Mouse (Mus musculus) forebrain, embryonic 12.5 days (tissue): ENCODE results near the gene Tmc4. TPM values are rescaled to one million over a fixed set of nuclear protein-coding genes. Genes with fewer than 3 reads are reported as not detected.

Source experiments
- ATAC-seq: fragments of 200-750 bp; cut with Nextera tagmentation; 2 replicates; pipeline ENCODE4 v1.8.0; 2017; ENCODE audit warnings: moderate TSS enrichment; ENCODE audit not compliant: low FRiP score
- H3K27ac ChIP-seq: fragments of 300-500 bp; sonication (generic); 2 replicates; pipeline ENCODE4 v1.5.1; 2016; ENCODE audit warnings: mild to moderate bottlenecking
- H3K27me3 ChIP-seq: fragments of 300-500 bp; sonication (generic); 2 replicates; pipeline ENCODE4 v1.6.1; 2016; ENCODE audit warnings: mild to moderate bottlenecking
- H3K36me3 ChIP-seq: fragments of 300-500 bp; sonication (generic); replicated peaks from 2 replicates; pipeline ENCODE4 v1.6.1; 2016; ENCODE audit warnings: mild to moderate bottlenecking
- H3K4me1 ChIP-seq: fragments of 300-500 bp; sonication (generic); 2 replicates; pipeline ENCODE4 v1.6.1; 2016
- H3K4me2 ChIP-seq: fragments of 300-500 bp; sonication (generic); 2 replicates; pipeline ENCODE4 v1.6.1; 2016; ENCODE audit warnings: mild to moderate bottlenecking, moderate library complexity
- H3K4me3 ChIP-seq: fragments of 300-500 bp; sonication (generic); replicated peaks from 2 replicates; pipeline ENCODE4 v1.5.1; 2016; ENCODE audit warnings: mild to moderate bottlenecking
- H3K9ac ChIP-seq: fragments of 300-500 bp; sonication (generic); 2 replicates; pipeline ENCODE4 v1.6.1; 2016; ENCODE audit warnings: mild to moderate bottlenecking
- H3K9me3 ChIP-seq: fragments of 300-500 bp; sonication (generic); 2 replicates; pipeline ENCODE4 v1.6.1; 2016
- WGBS: fragments of 180-500 bp; shearing (Covaris S2); methylation state at CpG from one replicate; pipeline ENCODE4 v1.1.7; 2016; 5-methylcytosine and 5-hydroxymethylcytosine counted together
- microRNA-seq: library from miRNA; unstranded; fragments of <30 nt; microRNA quantifications from one replicate; pipeline ENCODE4, GENCODE M21; 2017
- polyA plus RNA-seq: library from polyadenylated mRNA; unstranded; fragments of >200 nt; fragmentation: Nextera tagmentation; extraction: Ambion mirVana; gene quantifications from 2 replicates; pipeline ENCODE4 v1.2.1, GENCODE M21; 2016

Tmc4 gene
- polyA plus RNA-seq, 1 experiment from 2014 or later = 2.9 TPM

- Histone ChIP-seq H3K27me3 (no peaks in the 10 kb centered on the region), H3K4me2 (peak overlapping the region; percentile 76; the same call in 1 of the 2 replicates), H3K36me3 (peaks cover 22% of the 10 kb centered on the region), H3K27ac (no peak overlapping the region), H3K9me3 (no peaks in the 10 kb centered on the region), H3K4me1 (peaks cover 11% of the 10 kb centered on the region), H3K4me3 (peak overlapping the region; percentile 79), H3K9ac (0 out of 2 replicates have a peak overlapping the region, but pooled peaks have one; percentile 81)
- peak; percentile 45 for ATAC-seq
- 42% methylated on average over 6 of the region's 6 CpGs for WGBS
These were observed 60.7 kb downstream of the Tmc4 start for GRCm38 (mm10) chr7:3616389-3617241.

GRCm38 (mm10) chr7:3616057-3616388 lies 61.3 kb downstream of the Tmc4 start, which contains the start of gene Oscar:
Oscar (minus strand) TSS chr7:3616157.
- Histone ChIP-seq H3K4me2 (peak within 1 kb of the TSS; percentile 76; the same call in 1 of the 2 replicates), H3K27me3 (no peaks in the 10 kb centered on the region; the same call in 1 of the 2 replicates), H3K9me3 (no peaks in the 10 kb centered on the region), H3K27ac (no peak within 1 kb of the TSS), H3K9ac (no peak within 1 kb of the TSS), H3K36me3 (peaks cover 19% of the 10 kb centered on the region), H3K4me1 (peaks cover 11% of the 10 kb centered on the region), H3K4me3 (peak within 1 kb of the TSS; percentile 79)
- 84% methylated on average over 4 of the region's 4 CpGs for WGBS
- ATAC-seq = no peak

Small RNA genes within 50 kb of the gene (microRNA-seq; reads per million reads assigned to microRNA genes)
- gene Mir3572 = 4.9 reads per million, percentile 18 among the genes with 10 or more reads in this experiment

Other genes starting within 250 kb of the Tmc4 start
- not detected in 2 replicates for gene Tarm1, start 174.9 kb downstream of the Tmc4 start, polyA plus RNA-seq
- gene Oscar, start 61.4 kb downstream of the Tmc4 start, polyA plus RNA-seq = 0.18 and 0.38 TPM in 2 replicates
- gene Ndufa3, start 60.2 kb downstream of the Tmc4 start, polyA plus RNA-seq = 304 and 322 TPM in 2 replicates
- gene Tfpt, start 47.6 kb downstream of the Tmc4 start, polyA plus RNA-seq = 32.0 and 34.4 TPM in 2 replicates
- 140 and 149 TPM in 2 replicates for gene Prpf31, start 47.6 kb downstream of the Tmc4 start, polyA plus RNA-seq
- gene Cnot3, start 32.3 kb downstream of the Tmc4 start, polyA plus RNA-seq = 62.6 and 71.7 TPM in 2 replicates
- 20.4 and 21.7 TPM in 2 replicates for gene Leng1, start 11.7 kb downstream of the Tmc4 start, polyA plus RNA-seq
- 204 and 215 TPM in 2 replicates for gene Tsen34, start 15.3 kb upstream of the Tmc4 start, polyA plus RNA-seq
- 39.5 and 40.8 TPM in 2 replicates for gene Mboat7, start 16.0 kb upstream of the Tmc4 start, polyA plus RNA-seq
- 1,127 and 1,163 TPM in 2 replicates for gene Rps9, start 26.4 kb upstream of the Tmc4 start, polyA plus RNA-seq
- gene Pirb, start 42.8 kb upstream of the Tmc4 start, polyA plus RNA-seq = 0.10 and 0.23 TPM in 2 replicates
- gene Gm15448, start 148.1 kb upstream of the Tmc4 start, polyA plus RNA-seq = not detected in 2 replicates
- gene Pira2, start 167.5 kb upstream of the Tmc4 start, polyA plus RNA-seq = 0.08 TPM in 1 of 2 replicates, not detected in the other
- gene Gm14548, start 220.6 kb upstream of the Tmc4 start, polyA plus RNA-seq = not detected in 2 replicates
- not detected in 2 replicates for gene Lilra6, start 237.9 kb upstream of the Tmc4 start, polyA plus RNA-seq